Mouse (Mus musculus) bone marrow macrophage, adult 2 months (primary cell): ENCODE results near the gene Olfr1392.

ENCODE experiments used
- CTCF ChIP-seq: IDR thresholded peaks from 2 replicates; pipeline ENCODE4 v1.5.1; 2012; ENCODE audit warnings: low read depth, mild to moderate bottlenecking, low read length, moderate library complexity
- POLR2A ChIP-seq: IDR thresholded peaks from 2 replicates; pipeline ENCODE4 v1.6.1; 2012; ENCODE audit warnings: mild to moderate bottlenecking, low read depth, low read length, borderline replicate concordance

DNA sequence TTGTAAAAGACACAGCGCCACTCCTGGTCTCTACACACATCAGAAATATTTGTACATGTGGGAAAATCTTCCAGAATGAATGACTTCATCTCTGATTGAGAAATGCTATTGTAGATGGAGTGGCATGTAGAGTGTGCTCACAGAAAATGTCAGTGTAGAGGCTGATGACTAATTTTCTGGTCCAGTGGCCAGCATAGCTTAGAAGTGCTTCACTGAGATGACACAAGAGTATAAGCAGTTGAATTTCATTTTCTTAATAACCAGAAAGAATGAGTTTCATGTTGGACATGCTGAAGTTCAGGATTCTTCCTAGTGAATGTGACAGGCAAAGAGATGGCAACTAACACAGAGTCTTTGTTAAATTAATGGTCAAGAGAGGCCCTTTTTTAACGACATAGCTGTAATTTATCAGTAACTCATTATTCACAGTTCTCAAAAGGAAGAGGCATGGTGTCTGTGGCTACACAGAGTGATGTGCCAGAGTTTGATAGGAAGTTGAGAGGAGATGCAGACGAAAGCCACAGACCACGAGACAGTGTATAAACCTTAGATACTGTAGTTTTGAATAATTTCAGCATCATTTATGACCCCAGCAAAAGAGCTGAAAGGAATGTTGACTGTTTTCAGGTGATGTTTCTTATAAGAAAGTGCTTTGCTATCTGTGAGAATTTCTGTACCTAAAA is 52.2 kb downstream of the Olfr1392 start:
- TF ChIP-seq CTCF (no peak), POLR2A (no peak)
